17 mouse cellular contexts compared by ENCODE assay signal in genomic region chr1:132535541-132535940, GRCm38 (mm10). TPM values are rescaled to one million over a fixed set of nuclear protein-coding genes. Genes with fewer than 3 reads are reported as not detected.
"Had no signal": no experiment of that assay in that cellular context is flagged by ENCODE, and none has a peak within 500 bp of the region (broad histone marks: within the 10 kb centered on the region; RNA-seq: fewer than 3 reads in every experiment).

No protein-coding gene starts in this region.

- H3K9me3 ChIP-seq: midbrain, embryonic 10.5 days; midbrain, embryonic 15.5 days; neural tube, embryonic 12.5 days; neural tube, embryonic 15.5 days had no signal

- DNase-seq: lung, adult 18-20 months; lung, embryonic 14.5 days; lung, postnatal 10 days; retina, postnatal 1 day; right cerebral cortex, adult 18-20 months; right cerebral cortex, postnatal 25 days; right cerebral cortex, postnatal 4 days; spleen, adult 18-20 months; thymus, adult 18-20 months; thymus, postnatal 14 days; thymus, postnatal 36 days had no signal

- H3K27me3 ChIP-seq: midbrain, embryonic 15.5 days; neural tube, embryonic 15.5 days had no signal

- H3K27ac ChIP-seq: liver, embryonic 14.5 days; midbrain, embryonic 15.5 days; neural tube, embryonic 12.5 days; neural tube, embryonic 15.5 days had no signal

- H3K36me3 ChIP-seq: midbrain, embryonic 10.5 days; midbrain, embryonic 15.5 days; neural tube, embryonic 12.5 days; neural tube, embryonic 15.5 days had no signal

- H3K4me2 ChIP-seq: lung, embryonic 14.5 days; midbrain, embryonic 15.5 days; neural tube, embryonic 15.5 days had no signal

- H3K9ac ChIP-seq: liver, embryonic 14.5 days; lung, embryonic 14.5 days; midbrain, embryonic 15.5 days; neural tube, embryonic 12.5 days; neural tube, embryonic 15.5 days had no signal

- ATAC-seq: midbrain, embryonic 15.5 days had no signal

- H3K4me3 ChIP-seq: midbrain, embryonic 10.5 days; midbrain, embryonic 15.5 days; myocyte; neural tube, embryonic 12.5 days; neural tube, embryonic 15.5 days had no signal

RNA-seq across cellular contexts. Expression of gene Cntn2, which starts 7.5 kb away (rescaled TPM):
- polyA plus RNA-seq: myocyte had no signal
